Mouse (Mus musculus): Measurements from ENCODE around the gene Lefty2. TPM values are rescaled to one million over a fixed set of nuclear protein-coding genes. Genes with fewer than 3 reads are reported as not detected.

Gene Lefty2
- 0.15 TPM in 1 of 2 replicates, not detected in the other for polyA plus RNA-seq (2015; fragmentation: Nextera tagmentation; extraction: Ambion mirVana)

GRCm38 (mm10) chr1:180892808-180893207 lies at the start of gene Lefty2:
TSS of gene Lefty2 (plus strand) at chr1:180893108.
- H3K4me2 ChIP-seq: peak within 1 kb of the TSS; percentile 47; the same call in 1 of the 2 replicates
- WGBS: 61% methylated on average over 10 of the region's 10 CpGs
- H3K27ac ChIP-seq (replicated peaks): no peak within 1 kb of the TSS
- no peaks in the 10 kb centered on the region for H3K36me3 ChIP-seq
- no peaks in the 10 kb centered on the region for H3K9me3 ChIP-seq
- peaks cover 41% of the 10 kb centered on the region for H3K27me3 ChIP-seq
- H3K9ac ChIP-seq: no peak within 1 kb of the TSS
- peak within 1 kb of the TSS; percentile 24; the same call in 1 of the 2 replicates for H3K4me3 ChIP-seq
- ATAC-seq (ENCODE audit: low read depth): no peak
- peaks cover 19% of the 10 kb centered on the region for H3K4me1 ChIP-seq (replicated peaks)

- H3K4me2 ChIP-seq: peak overlapping the region; percentile 61
- no peaks in the 10 kb centered on the region for H3K9me3 ChIP-seq
- peak overlapping the region; percentile 79 for H3K9ac ChIP-seq
- H3K4me3 ChIP-seq: peak overlapping the region; percentile 33
- 2% methylated on average over 9 of the region's 9 CpGs for WGBS
- no peaks in the 10 kb centered on the region for H3K27me3 ChIP-seq
- H3K36me3 ChIP-seq: no peaks in the 10 kb centered on the region
- H3K4me1 ChIP-seq (replicated peaks): peaks cover 48% of the 10 kb centered on the region
- H3K27ac ChIP-seq (replicated peaks): peak overlapping the region; percentile 100
- peak; percentile 57 for ATAC-seq (ENCODE audit: low read depth)
Measured at GRCm38 (mm10) chr1:180848114-180848510, 44.8 kb upstream of the Lefty2 start.

- WGBS: 7% methylated on average over 11 of the region's 11 CpGs
- H3K4me1 ChIP-seq (replicated peaks): peaks cover 48% of the 10 kb centered on the region
- peak; percentile 33 for ATAC-seq (ENCODE audit: low read depth)
- no peaks in the 10 kb centered on the region for H3K9me3 ChIP-seq
- no peaks in the 10 kb centered on the region for H3K27me3 ChIP-seq
- peak overlapping the region; percentile 33 for H3K4me3 ChIP-seq
- H3K4me2 ChIP-seq: peak overlapping the region; percentile 61
- H3K27ac ChIP-seq (replicated peaks): peak overlapping the region; percentile 100
- no peaks in the 10 kb centered on the region for H3K36me3 ChIP-seq
- peak overlapping the region; percentile 79 for H3K9ac ChIP-seq
Measured at GRCm38 (mm10) chr1:180848511-180849241, 44.2 kb upstream of the Lefty2 start.

- Histone ChIP-seq H3K27ac (replicated peaks) (peak overlapping the region; percentile 100), H3K4me1 (replicated peaks) (peaks cover 48% of the 10 kb centered on the region), H3K9ac (peak overlapping the region; percentile 87), H3K9me3 (no peaks in the 10 kb centered on the region), H3K27me3 (no peaks in the 10 kb centered on the region), H3K36me3 (no peaks in the 10 kb centered on the region), H3K4me3 (peak overlapping the region; percentile 77), H3K4me2 (peak overlapping the region; percentile 76)
- peak; percentile 2 for ATAC-seq (ENCODE audit: low read depth)
- WGBS: 19% methylated on average over 11 of the region's 11 CpGs
Measured at GRCm38 (mm10) chr1:180849701-180850301, 43.1 kb upstream of the Lefty2 start.

- ATAC-seq (ENCODE audit: low read depth): peak; percentile 97
- no peaks in the 10 kb centered on the region for H3K27me3 ChIP-seq
- H3K9ac ChIP-seq: peak within 1 kb of the TSS; percentile 87
- H3K4me1 ChIP-seq (replicated peaks): peaks cover 48% of the 10 kb centered on the region
- H3K4me3 ChIP-seq: peak within 1 kb of the TSS; percentile 77
- peaks cover 3% of the 10 kb centered on the region; the same call in 1 of the 2 replicates for H3K36me3 ChIP-seq
- no peaks in the 10 kb centered on the region for H3K9me3 ChIP-seq
- peak within 1 kb of the TSS; percentile 100 for H3K27ac ChIP-seq (replicated peaks)
- H3K4me2 ChIP-seq: peak within 1 kb of the TSS; percentile 88
- WGBS: under 1% methylated on average over 77 of the region's 77 CpGs
Measured at GRCm38 (mm10) chr1:180850316-180851270, 42.3 kb upstream of the Lefty2 start, which contains the start of gene Sde2. TSS of gene Sde2 (plus strand) at chr1:180851127.

- Histone ChIP-seq H3K4me3 (no peak overlapping the region), H3K9ac (no peak overlapping the region), H3K27me3 (no peaks in the 10 kb centered on the region), H3K27ac (replicated peaks) (no peak overlapping the region), H3K4me2 (no peak overlapping the region), H3K36me3 (peaks cover 76% of the 10 kb centered on the region), H3K4me1 (replicated peaks) (no peaks in the 10 kb centered on the region), H3K9me3 (no peaks in the 10 kb centered on the region)
- no peak for ATAC-seq (ENCODE audit: low read depth)
Measured at GRCm38 (mm10) chr1:180858763-180859162, 34.1 kb upstream of the Lefty2 start.

GRCm38 (mm10) chr1:180860030-180860429 lies 32.9 kb upstream of the Lefty2 start:
- Histone ChIP-seq H3K36me3 (peaks cover 86% of the 10 kb centered on the region), H3K9me3 (no peaks in the 10 kb centered on the region), H3K27me3 (no peaks in the 10 kb centered on the region), H3K9ac (no peak overlapping the region), H3K4me2 (no peak overlapping the region), H3K4me1 (replicated peaks) (no peaks in the 10 kb centered on the region; the same call in 1 of the 2 replicates), H3K4me3 (no peak overlapping the region), H3K27ac (replicated peaks) (no peak overlapping the region)
- ATAC-seq (ENCODE audit: low read depth): no peak
- 91% methylated on average over 6 of the region's 6 CpGs for WGBS

GRCm38 (mm10) chr1:180863606-180864005 lies 29.3 kb upstream of the Lefty2 start:
- Histone ChIP-seq H3K27me3 (no peaks in the 10 kb centered on the region), H3K4me1 (replicated peaks) (no peaks in the 10 kb centered on the region; the same call in 1 of the 2 replicates), H3K9me3 (no peaks in the 10 kb centered on the region), H3K27ac (replicated peaks) (no peak overlapping the region), H3K4me3 (no peak overlapping the region), H3K36me3 (peaks cover 92% of the 10 kb centered on the region), H3K4me2 (no peak overlapping the region), H3K9ac (no peak overlapping the region)
- ATAC-seq (ENCODE audit: low read depth): no peak
- 25% methylated on average over 1 of the region's 1 CpGs for WGBS

GRCm38 (mm10) chr1:180866001-180866400 lies 26.9 kb upstream of the Lefty2 start:
- H3K36me3 ChIP-seq: peaks cover 79% of the 10 kb centered on the region
- no peaks in the 10 kb centered on the region for H3K27me3 ChIP-seq
- H3K4me3 ChIP-seq: no peak overlapping the region
- no peaks in the 10 kb centered on the region; the same call in 1 of the 2 replicates for H3K4me1 ChIP-seq (replicated peaks)
- H3K9ac ChIP-seq: no peak overlapping the region
- no peak overlapping the region for H3K4me2 ChIP-seq
- no peak for ATAC-seq (ENCODE audit: low read depth)
- H3K27ac ChIP-seq (replicated peaks): no peak overlapping the region
- WGBS: 95% methylated on average over 7 of the region's 7 CpGs
- H3K9me3 ChIP-seq: no peaks in the 10 kb centered on the region

GRCm38 (mm10) chr1:180870122-180870650 lies 22.7 kb upstream of the Lefty2 start:
- no peak overlapping the region for H3K4me3 ChIP-seq
- peaks cover 42% of the 10 kb centered on the region for H3K36me3 ChIP-seq
- no peaks in the 10 kb centered on the region for H3K4me1 ChIP-seq (replicated peaks)
- ATAC-seq (ENCODE audit: low read depth): no peak
- H3K27me3 ChIP-seq: no peaks in the 10 kb centered on the region
- H3K4me2 ChIP-seq: no peak overlapping the region
- H3K9ac ChIP-seq: no peak overlapping the region
- no peaks in the 10 kb centered on the region for H3K9me3 ChIP-seq
- WGBS: 81% methylated on average over 13 of the region's 13 CpGs
- no peak overlapping the region for H3K27ac ChIP-seq (replicated peaks)

GRCm38 (mm10) chr1:180873861-180874484 lies 18.9 kb upstream of the Lefty2 start:
- Histone ChIP-seq H3K27ac (replicated peaks) (no peak overlapping the region), H3K4me3 (no peak overlapping the region), H3K4me2 (no peak overlapping the region), H3K36me3 (peaks cover 5% of the 10 kb centered on the region; the same call in 1 of the 2 replicates), H3K9me3 (no peaks in the 10 kb centered on the region), H3K27me3 (no peaks in the 10 kb centered on the region), H3K4me1 (replicated peaks) (no peaks in the 10 kb centered on the region), H3K9ac (no peak overlapping the region)
- 22% methylated on average over 9 of the region's 9 CpGs for WGBS
- ATAC-seq (ENCODE audit: low read depth): peak; percentile 43; the same call in 1 of the 2 replicates
